Mouse (Mus musculus) lung, adult 2 months (tissue): ENCODE measurements around the gene Med27.

Experiments used
- CTCF ChIP-seq: fragments of 200-500 bp; IDR thresholded peaks from 2 replicates; pipeline ENCODE4 v1.5.1; 2011; ENCODE audit warnings: mild to moderate bottlenecking, low read length, control low read depth; ENCODE audit not compliant: insufficient read depth
- POLR2A ChIP-seq: fragments of 200-500 bp; IDR thresholded peaks from 2 replicates; pipeline ENCODE4 v1.6.1; 2011; ENCODE audit warnings: low read depth, mild to moderate bottlenecking, control low read depth, low read length, borderline replicate concordance; ENCODE audit errors: extremely low read depth

DNA sequence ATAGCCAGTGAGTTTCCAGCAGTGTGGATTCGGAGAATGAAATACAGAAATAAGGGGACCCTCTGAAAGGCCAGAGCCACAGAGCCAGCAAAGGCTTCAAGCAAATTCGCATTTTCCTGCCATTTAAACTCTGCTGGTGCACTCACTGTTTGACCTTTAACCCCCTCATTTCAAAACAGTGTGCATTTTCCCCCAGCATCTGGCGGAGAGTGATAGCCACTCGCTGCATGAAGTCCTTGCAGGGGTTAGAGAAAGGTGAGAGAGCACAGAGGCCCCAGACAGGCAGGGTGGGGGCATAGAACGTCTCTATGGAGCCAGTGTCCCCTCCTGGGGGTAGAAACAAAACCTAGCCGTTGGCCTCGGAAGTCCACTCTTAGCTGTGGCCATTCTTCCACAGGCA lies 166.5 kb downstream of the Med27 start:
- TF ChIP-seq POLR2A: no peak
- no peak for TF ChIP-seq CTCF
